Mouse (Mus musculus) cerebral cortex, adult 2 months (tissue): ENCODE results near the gene Fam172a.

Experiments
- WGBS: fragments of 180-500 bp; shearing (Covaris S2); methylation state at CpG from one replicate; pipeline ENCODE4 v1.1.7; 2018; 5-methylcytosine and 5-hydroxymethylcytosine counted together

The Fam172a gene

GRCm38 (mm10) chr13:78110648-78111047 is 408.8 kb downstream of the Fam172a start:
- WGBS, result 87% methylated on average over 4 of the region's 4 CpGs

GRCm38 (mm10) chr13:78113978-78114377 is 412.1 kb downstream of the Fam172a start:
- 91% methylated on average over 4 of the region's 4 CpGs for WGBS

- WGBS, result 74% methylated on average over 1 of the region's 1 CpGs
Measured at GRCm38 (mm10) chr13:78118715-78119114, 416.9 kb downstream of the Fam172a start.

- WGBS, result 95% methylated on average over 7 of the region's 7 CpGs
Measured at GRCm38 (mm10) chr13:78121991-78122390, 420.2 kb downstream of the Fam172a start.

- 93% methylated on average over 4 of the region's 4 CpGs for WGBS
Measured at GRCm38 (mm10) chr13:78123911-78124426, 422.1 kb downstream of the Fam172a start.

- WGBS, result 91% methylated on average over 5 of the region's 5 CpGs
Measured at GRCm38 (mm10) chr13:78157465-78157864, 455.6 kb downstream of the Fam172a start.

- WGBS, result 46% methylated on average over 2 of the region's 2 CpGs
Measured at GRCm38 (mm10) chr13:78162149-78162548, 460.3 kb downstream of the Fam172a start.

- under 1% methylated on average over 86 of the region's 86 CpGs for WGBS
Measured at GRCm38 (mm10) chr13:78163087-78163958, 461.5 kb downstream of the Fam172a start.

GRCm38 (mm10) chr13:78168166-78168565 is 466.3 kb downstream of the Fam172a start:
- 67% methylated on average over 4 of the region's 4 CpGs for WGBS

GRCm38 (mm10) chr13:78171320-78171719 is 469.5 kb downstream of the Fam172a start:
- 31% methylated on average over 15 of the region's 15 CpGs for WGBS

GRCm38 (mm10) chr13:78171984-78172636 is 470.3 kb downstream of the Fam172a start:
- 12% methylated on average over 17 of the region's 17 CpGs for WGBS

- WGBS, result 40% methylated on average over 3 of the region's 3 CpGs
Measured at GRCm38 (mm10) chr13:78172861-78173260, 471.0 kb downstream of the Fam172a start.

- 41% methylated on average over 3 of the region's 3 CpGs for WGBS
Measured at GRCm38 (mm10) chr13:78174191-78174590, 472.4 kb downstream of the Fam172a start.

GRCm38 (mm10) chr13:78174891-78175290 is 473.1 kb downstream of the Fam172a start:
- 62% methylated on average over 1 of the region's 1 CpGs for WGBS

GRCm38 (mm10) chr13:78175821-78176380 is 474.1 kb downstream of the Fam172a start:
- 11% methylated on average over 8 of the region's 8 CpGs for WGBS

GRCm38 (mm10) chr13:78177381-78177950 is 475.6 kb downstream of the Fam172a start:
- 63% methylated on average over 5 of the region's 5 CpGs for WGBS

- WGBS, result 54% methylated on average over 1 of the region's 1 CpGs
Measured at GRCm38 (mm10) chr13:78178021-78178420, 476.2 kb downstream of the Fam172a start.

- WGBS, result 33% methylated on average over 5 of the region's 5 CpGs
Measured at GRCm38 (mm10) chr13:78178771-78179170, 476.9 kb downstream of the Fam172a start.

GRCm38 (mm10) chr13:78179312-78180097 is 477.7 kb downstream of the Fam172a start:
- WGBS, result 19% methylated on average over 38 of the region's 38 CpGs

GRCm38 (mm10) chr13:78180261-78180660 is 478.4 kb downstream of the Fam172a start:
- WGBS, result 68% methylated on average over 3 of the region's 3 CpGs
